Mouse (Mus musculus): ENCODE data around the gene Serp2.

Serp2 gene

DNA sequence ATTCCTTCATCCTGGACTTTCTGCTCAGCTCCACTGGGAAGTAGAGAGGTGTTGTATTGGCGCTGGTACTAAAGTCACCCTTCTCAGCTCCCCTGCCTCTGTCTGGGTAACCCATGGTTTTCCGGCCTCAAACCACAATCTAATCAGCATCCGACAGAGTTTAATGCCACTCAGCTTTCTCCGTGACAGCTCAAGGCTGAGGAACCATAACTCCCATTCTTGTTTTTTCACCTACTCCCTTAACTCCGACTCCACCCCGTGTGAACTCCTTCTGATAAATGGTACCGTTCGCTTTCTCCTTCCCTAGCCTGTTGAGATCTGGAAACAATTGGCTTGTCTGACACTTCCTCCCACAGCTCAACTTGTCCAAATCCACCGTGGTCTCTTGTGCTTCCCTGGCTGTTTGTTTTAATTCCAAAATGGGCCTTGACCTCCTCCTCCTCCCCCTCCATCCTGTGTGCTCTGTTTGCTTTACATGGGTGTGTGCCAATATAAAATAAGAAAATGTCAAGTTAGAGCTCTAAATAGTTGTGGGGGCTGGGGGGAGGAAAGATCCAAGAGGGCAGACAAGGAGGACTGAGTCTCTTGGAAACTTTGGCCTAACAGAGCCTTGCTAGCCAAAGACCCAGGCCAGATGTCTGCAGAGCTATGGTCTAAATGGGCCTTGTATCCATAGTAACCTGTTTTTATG, 12.7 kb upstream of the Serp2 start:
- peak; percentile 39 to 46 for DNase-seq (ENCODE audit: low spot score in 2 of 2)

DNA sequence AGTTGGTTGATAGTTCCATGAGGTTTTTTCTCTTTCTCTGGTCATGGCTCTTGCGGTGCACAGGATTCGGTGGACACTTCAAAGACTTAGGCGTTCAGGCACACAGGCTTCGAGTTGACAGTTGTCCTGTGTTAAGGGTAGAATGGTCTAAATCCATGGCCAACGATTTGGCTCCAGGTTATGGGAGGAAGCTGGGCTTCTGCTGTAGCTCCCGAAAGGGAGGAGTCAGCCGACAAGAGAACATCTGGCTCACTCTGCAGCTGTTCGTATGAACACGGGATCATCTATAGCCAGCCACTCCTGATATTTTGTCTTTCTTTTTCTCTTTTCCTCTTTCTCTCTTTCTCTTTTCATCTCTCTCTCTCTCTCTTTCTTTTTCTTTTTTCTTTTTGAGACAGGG, 11.9 kb upstream of the Serp2 start:
- DNase-seq (ENCODE audit: low spot score in 2 of 2), result no peak

DNA sequence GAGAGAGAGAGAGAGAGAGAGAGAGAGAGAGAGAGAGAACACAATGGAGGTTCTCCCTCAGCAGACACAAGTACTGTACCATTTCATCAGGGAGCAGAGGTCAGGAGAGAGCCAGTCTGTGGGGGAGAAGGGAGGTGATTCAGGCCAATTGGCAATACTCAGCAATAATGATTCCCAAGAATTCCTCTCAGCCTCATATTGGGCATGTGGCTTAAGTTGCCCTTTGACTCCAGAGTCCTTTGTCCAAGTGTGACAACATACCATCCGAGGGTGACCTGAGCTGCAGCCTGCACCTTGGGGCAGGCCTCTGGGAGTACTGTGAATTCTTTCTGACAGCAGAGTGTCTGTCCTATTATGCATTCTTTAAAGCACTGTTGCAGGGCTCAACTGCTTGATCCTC, 10.6 kb upstream of the Serp2 start:
- DNase-seq (ENCODE audit: low spot score in 2 of 2), result no peak

DNA sequence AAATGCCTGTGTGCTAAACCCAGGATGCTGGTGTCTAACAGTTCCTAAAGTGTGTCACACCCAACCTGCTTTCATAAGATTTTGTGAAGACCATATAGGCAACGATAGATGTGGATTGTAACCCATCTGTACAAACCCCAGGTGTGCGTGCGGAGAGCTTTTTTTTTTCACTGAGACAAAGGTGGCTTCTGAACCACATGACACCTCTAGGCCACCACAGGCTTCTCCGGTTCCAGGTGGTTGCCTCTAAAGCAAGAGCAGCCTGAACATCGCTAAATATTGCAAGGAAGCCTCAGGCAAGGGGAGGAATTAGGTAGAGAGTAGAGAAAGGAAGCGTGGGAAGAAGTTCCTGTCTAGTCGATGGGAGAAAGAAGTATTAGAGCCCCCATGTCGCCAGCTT, 10.0 kb upstream of the Serp2 start:
- no peak for DNase-seq (ENCODE audit: low spot score in 2 of 2)

DNA sequence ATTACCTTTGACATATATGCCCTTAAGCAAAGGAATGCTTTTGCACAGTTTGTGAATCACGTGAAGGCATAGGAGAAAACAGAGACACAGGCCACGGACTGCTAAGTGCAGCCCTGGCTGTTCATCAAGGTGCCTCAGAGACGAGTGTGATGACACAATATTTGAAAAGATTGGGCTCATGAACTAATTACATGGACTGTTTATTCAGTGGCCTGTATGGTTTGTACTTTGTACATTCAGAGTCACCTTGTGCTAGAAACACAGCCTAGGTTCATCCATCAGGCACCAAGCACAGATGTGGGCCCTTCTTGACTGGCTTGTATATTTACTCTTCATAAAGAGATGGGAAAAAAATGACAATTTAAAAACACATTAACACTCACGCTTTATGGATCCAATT, 9.5 kb upstream of the Serp2 start:
- DNase-seq (ENCODE audit: low spot score in 2 of 2), result no peak

DNA sequence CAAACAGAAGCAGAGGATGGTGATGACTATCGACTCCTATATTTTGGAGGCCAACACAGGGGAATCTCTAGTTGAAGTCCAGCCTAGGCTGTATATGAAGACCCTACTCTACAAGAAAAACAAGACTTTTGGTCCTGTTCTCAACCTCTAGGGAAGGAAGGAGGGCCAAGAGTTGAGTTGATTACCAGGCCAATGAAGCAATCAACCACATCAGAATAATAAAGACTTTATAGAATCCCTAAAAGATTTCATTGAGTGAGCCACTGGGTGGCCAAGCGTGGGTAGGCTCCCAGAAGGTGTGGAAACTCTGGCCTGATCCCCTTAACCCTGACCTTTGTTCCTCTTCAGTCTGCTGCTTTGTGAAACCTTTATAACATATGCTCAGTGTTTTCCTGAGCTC, 2.5 kb upstream of the Serp2 start:
- DNase-seq (ENCODE audit: low spot score in 2 of 2), result no peak

DNA sequence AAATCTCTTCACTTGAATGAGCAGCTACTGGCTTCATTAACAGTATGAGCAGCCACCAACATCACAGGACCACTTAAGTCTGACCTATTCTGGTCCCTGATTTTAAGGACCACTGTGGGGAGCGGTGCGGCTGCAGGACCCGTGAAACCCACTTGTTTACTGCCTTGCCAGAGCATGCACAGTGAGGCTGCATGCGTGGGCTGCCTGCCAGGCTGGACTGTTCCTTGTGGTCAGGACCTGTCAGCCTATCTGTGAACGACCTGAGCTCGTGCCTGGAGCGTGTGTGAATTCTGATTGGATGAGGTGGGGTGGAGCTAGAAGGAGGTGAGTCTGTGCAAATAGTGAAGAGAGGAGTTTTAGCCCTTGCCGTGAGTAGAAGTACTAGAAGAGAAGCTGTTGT, 1.5 kb upstream of the Serp2 start:
- peak; percentile 19 to 50 for DNase-seq (ENCODE audit: low spot score in 2 of 2)

DNA sequence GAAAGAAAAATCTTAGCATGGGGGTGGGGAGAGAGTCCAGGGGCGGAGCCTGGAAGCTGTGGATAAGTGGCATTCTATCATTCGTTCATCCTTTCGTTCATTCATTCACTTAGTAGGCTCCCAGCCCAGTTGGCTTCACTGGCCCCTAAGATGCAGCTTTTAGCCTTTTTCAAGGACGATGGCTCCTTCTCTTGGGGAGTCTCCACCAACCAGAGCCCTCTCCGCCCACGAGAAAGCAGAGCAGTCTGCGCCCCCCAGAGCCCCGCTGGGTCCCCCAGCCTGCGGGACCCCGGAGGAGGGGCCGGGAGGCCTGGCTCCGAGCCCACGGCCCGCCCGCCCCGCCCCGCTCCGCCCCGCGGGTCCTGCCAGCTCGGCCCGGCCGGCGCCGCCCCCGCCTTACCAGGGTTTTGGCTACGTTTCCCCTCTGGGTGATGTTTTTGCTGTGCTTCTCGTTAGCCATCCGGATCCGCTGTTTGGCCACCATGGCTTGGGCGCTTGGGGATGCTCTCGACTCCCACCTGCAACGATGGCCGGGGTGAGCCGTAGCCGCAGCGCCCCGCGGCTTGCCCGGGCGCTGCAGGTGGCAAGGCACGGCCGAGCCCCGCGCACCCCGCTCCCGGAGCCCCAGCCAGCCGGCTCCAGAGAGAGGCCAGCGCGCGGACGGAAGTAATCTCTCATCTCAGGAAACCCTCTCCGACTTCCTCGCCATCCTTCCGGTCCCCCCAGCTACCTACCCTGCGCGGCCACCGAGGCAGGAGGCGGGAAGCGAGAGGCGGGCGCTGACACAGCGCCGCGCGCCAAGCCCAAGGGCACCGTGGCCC, 448 bp downstream of the Serp2 start:
- peak; percentile 33 to 49 for DNase-seq (ENCODE audit: low spot score in 2 of 2)

DNA sequence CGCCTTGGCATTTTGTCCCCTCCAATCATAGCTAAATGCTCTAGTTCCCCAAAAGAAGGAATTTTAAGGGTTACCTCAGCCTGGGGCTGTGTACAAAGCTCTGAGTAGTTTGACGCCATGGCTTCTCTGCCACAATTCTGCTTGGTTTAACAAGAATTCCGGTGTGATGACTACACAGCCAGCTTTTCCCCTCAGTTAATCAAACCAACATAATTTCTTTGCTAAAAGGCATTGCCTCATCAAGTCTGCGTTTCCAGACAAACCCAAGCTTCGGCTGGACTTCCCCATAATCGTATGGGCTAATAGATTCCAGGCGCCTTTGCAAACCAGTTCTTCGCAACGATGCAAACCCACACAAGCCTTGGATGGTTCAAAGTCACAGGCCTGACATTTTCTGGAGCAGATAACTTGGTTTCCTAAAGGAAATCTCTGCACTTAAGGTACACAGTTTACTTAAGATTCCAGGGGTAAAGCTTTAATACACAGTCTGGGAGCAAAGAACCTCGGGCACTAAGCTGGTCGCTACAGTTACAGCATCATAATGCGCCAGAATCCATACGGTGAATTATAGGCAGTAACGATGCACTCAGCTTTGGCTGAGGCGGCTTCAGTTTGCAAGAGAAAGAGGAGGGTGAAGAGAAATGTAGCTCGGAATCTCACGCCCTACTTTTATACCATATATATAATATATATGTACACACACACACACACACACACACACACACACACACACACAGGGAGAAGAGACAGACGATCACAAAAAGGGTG, 1.2 kb downstream of the Serp2 start:
- no peak for DNase-seq (ENCODE audit: low spot score in 2 of 2)

DNA sequence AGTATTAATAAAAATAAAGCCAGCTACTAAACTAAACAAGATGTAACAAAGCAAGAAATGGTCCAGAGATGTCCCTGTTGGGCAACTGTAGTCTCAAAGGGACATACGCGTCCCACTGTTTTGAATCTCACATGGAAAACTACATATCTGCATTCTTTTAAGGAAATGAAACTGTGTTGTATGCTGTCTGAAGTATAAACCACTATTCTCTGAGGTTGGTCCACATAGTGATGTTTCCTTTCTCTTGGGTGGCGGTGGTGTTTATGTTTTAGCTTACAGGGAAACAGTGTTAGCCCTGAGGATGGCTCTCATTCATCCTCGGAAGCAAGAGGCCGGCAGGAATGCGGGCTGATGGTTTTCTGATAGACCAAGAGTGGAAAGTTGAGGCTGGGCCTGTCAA, 12.6 kb downstream of the Serp2 start:
- no peak for DNase-seq (ENCODE audit: low spot score in 2 of 2)

DNA sequence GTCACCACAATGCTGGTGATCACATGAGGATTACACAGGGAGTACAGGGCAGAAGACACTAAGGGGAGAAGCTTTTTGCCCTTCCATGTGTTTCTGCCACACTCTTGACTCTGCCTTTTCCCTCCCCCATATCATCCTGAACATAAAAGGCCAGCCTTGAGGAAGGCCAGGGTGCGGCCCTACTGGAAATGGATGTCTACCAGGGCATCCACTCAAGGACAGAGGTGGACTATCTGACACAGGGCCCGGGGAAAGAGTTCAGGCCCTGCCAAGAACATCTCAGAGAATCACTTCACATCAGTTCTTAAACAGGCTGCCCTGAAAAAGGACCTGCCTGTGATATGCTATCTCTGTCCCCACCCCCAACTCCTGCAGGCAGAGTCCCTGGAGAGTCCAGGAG, 15.3 kb downstream of the Serp2 start:
- DNase-seq (ENCODE audit: low spot score in 2 of 2), result no peak

DNA sequence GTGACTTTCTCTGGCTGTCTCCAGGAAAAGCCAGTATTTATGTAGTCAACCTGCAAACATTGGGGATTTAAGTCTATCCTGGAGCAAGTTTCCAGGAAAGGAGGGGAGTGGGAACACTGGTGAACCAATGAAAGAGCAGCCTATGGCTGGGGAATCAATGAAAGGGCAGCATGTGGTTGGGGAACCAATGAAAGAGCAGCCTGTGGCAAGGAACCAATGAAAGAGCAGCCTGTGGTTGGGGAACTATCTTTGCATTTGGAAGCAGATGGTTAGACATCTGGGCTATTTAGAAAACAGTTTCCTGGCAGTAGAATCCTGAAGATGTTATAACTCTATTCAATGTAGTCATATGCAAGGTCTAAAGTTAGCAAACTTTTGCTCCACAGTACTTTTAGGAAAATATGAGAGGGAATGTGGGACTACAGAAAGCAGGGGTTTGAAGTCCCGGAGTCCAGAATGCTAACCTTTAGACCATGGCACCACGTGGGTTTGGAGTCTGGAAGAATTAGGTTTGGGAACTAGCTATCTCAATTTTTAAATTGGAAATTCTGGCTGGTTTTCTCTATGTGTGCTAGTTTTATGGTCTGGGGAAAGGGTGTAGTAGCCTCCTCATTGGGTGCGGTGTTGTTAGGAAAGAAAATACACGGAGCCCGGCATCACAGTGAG, 16.6 kb downstream of the Serp2 start:
- no peak for DNase-seq (ENCODE audit: low spot score in 2 of 2)

DNA sequence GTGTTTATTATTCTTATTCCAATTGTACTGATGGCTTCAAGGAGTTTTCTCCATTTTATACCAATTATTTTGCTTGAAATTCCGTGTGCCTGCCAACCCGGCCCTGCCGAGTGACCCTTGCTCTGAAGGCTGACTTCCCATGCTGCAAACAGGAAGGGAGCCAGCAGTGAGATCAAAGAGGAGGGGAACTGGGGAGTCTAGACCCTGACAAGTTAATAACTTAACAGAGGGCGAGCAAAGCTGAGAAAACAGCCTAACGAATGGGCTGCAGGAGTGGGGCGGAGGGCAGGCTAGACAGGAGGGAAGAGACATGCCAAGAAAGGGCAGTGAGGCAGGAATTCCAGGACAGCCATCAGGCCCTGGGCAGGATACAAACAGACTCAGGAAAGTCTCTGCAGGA, 19.8 kb downstream of the Serp2 start:
- no peak for DNase-seq (ENCODE audit: low spot score in 2 of 2)

DNA sequence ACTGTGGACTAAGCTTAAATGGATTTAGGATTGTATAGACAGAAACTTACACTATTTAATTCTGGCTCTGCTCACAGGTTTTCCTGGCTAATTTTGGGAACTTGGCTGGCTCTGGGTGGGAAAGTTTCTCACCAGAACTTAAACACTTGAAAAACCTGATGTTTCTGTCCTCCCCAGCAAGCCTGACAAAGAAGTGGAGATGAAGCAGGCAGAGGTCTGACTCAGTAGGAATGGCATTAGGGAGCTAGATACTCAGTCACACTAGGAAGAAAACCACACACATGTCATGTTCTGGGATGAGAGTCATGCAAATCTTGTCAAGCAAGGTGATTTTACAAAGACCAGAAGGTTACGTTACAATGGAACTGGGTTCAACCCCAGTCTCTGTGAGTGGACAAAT, 21.6 kb downstream of the Serp2 start:
- no peak for DNase-seq (ENCODE audit: low spot score in 2 of 2)

DNA sequence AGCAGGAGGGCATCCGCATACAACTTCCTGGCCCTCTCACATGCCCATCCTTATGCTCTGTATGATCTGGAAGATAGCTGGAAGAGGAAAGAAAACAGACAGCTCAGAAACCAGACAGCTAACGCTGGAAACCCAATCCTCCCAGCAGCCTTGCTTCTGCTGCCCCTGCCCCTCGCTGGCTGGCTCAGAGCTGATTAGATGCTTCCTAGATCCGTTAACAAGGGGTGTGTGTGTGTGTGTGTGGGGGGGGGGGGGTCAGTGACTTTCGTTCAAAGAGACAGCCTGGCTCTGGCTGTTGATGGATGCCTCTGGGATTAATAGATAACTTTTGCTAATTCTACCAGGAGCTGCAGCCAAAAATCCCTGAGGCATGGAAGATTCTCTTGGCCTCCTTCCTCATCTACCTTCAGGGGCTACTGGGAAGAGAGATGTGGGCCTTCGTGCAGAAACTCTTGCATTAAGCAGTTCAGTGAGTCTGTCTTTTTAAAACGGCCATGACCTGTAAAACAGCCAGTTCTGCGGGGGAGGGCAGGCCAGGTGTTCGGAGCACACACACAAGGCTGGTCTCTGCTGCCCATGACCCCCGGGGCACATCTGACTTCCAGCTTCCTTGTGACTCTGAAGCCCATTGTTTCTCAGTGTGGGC, 23.4 kb downstream of the Serp2 start:
- DNase-seq (ENCODE audit: low spot score in 2 of 2), result no peak

DNA sequence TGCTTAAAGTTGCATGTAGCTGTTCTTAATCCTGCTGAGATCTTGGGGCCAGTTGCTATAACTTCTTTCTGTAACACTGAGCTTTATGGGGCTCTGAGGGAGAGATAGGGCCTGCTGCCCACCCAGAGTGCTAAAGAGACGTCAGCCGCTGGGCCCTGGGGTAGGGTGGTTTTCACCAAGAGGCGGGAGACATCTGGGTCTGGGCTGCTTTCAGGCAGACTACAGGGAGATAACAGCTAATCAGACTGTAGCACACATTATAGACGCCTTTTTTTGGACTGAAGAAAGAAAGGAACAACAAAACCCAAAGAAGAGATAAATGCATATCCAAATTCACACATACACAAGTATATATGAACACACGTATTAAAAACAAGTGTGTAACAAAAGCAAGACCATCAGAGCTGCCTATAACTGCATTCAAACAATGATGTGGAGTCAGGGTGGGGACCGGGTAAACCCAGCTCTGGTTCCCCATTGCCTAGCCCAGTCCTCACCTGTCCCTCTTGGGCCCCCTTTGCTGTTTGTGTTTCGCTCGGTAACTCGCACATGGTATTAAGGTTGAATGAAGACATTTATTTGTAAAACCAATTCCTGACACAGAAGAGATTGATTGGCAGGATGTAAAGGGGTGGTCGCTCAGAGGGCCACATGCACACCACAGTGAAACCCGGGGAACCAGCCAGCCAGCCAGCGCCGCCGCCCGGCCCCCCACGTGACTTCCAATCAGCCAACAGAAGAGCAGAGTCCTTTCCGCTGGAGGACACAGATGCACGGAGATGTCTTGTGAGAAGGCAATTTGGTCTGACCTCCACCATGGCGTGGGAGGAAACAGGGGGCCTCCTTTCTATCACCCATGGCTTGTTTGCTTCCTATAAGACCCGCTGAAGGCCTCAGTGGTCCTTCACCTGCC, 24.2 kb downstream of the Serp2 start:
- no peak for DNase-seq (ENCODE audit: low spot score in 2 of 2)

DNA sequence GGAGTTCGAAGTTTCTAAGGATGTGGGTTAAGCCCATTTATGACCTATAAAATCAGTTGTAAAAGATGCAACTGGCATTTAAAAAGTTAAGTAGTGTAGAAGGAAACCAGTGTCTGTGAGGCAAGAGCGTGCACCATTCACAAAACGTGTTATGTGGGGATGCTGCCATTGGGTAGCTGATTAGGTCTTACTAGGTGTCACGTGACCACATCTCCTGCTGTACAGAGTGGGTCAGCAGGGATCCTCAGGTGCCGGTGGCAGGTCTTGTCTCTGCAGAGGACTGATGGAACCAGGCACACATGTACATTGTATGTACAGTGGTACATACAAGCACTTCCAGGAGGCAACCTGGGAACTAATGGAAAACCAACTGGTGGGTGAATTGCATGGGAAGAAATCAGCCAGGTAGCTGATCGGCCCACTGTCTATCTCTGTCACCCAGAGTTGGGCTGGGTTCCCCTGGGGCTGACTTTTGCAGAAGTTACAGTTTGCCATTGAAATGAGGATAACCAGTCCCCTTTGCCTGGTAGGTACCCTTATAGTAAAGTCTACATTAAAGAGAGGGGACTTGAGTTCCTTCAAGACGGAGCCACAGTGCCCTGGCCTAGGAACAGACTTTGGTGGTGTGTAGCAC, 25.5 kb downstream of the Serp2 start:
- no peak for DNase-seq (ENCODE audit: low spot score in 2 of 2)

DNA sequence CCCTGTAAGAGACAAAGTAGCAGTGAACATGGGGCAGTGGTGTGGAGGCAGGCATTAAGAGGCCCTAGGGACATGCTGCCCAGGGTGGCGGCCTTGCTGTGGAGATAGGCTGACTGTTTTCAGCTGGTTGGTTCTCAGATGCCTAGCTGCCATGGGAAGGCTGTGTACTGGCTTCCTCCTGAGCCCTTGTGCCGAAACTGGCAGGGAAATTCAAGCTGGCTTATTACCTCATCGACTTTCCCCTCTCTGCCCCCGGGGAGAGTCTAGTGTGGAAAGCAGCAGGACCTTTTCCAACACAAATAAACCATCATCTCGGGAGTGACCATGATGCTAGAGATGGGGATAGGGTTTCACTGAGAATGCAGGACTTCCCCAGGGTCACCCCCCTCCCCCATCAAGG, 28.0 kb downstream of the Serp2 start:
- DNase-seq (ENCODE audit: low spot score in 2 of 2), result no peak

DNA sequence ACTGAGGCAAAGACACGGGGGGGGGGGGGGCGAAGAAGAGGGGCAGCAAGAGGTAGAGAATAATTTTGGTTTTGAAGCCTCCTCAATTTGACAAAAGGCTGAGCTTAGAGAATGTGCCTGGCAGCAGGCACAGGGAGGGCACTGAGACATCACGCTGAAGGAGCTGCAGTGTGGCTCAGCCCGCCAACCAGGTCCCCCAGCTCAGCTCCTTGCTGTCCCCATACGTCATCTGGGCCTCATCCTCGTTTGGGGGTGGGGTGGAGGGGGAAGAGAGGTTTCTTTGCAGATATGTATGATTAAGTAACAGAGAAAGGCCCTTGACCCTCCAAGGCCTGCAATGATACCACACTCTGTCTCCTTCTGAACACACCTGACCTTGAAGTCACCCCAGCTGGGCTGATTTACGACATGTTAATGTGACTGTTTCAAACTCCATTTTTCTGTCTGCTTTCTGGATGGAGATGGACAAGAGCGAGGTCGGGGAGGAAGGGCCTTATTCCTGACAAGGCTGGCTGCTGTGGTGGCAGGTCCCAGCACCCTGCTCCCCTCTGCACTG, 28.9 kb downstream of the Serp2 start:
- DNase-seq (ENCODE audit: low spot score in 2 of 2), result no peak

Data from natural killer cell, adult 2 months (primary cell).